In the genomic region with DNA sequence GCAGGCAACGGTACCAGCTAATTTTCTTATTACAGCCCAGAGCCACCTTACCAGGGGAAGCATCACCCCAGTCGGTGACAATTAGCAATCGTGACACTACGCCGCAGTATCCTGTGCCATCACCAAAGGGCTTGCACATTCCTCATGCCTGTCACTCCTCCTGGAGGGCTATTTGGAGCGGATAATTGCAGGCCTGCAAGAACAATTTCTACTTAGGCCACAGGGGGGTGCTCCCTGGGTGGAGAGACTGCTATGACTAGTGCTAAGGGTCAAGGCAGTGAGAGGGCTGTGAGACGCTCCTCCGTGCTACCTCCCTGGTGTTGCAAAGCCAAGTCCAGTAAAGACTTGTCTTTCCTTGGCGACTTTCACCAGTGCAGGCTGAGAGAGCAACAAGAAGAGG, we compare ENCODE assay signal across 13 mouse cellular contexts. TPM values are rescaled to one million over a fixed set of nuclear protein-coding genes. Genes with fewer than 3 reads are reported as not detected.
DNase-seq lines count a peak whose midpoint lies in the region; ATAC-seq lines count a peak whose summit lies in the region.
"Had no signal": no experiment of that assay in that cellular context is flagged by ENCODE, and none has a peak within 500 bp of the region (broad histone marks: within the 10 kb centered on the region; RNA-seq: fewer than 3 reads in every experiment).

No protein-coding gene starts in this region.

- H3K4me1 ChIP-seq in neural tube, embryonic 12.5 days: no peaks in the 10 kb centered on the region
- no peaks in the 10 kb centered on the region for H3K4me1 ChIP-seq in embryonic facial prominence, embryonic 11.5 days (ENCODE audit: control insufficient read depth, insufficient read depth, low read length)
- H3K4me1 ChIP-seq: heart, embryonic 13.5 days had no signal

- no peak overlapping the region for H3K9ac ChIP-seq in neural tube, embryonic 12.5 days
- no peak overlapping the region for H3K9ac ChIP-seq in embryonic facial prominence, embryonic 11.5 days (replicated peaks; ENCODE audit: low read length)
- H3K9ac ChIP-seq: heart, embryonic 13.5 days; neural tube, embryonic 15.5 days had no signal

- no peaks in the 10 kb centered on the region for H3K9me3 ChIP-seq in neural tube, embryonic 12.5 days
- no peaks in the 10 kb centered on the region for H3K9me3 ChIP-seq in embryonic facial prominence, embryonic 11.5 days (replicated peaks; ENCODE audit: control insufficient read depth, low read length)
- H3K9me3 ChIP-seq: heart, embryonic 13.5 days; neural tube, embryonic 15.5 days had no signal

- WGBS in neural tube, embryonic 12.5 days: 32% methylated on average over 9 of the region's 9 CpGs
- 45% methylated on average over 9 of the region's 9 CpGs for WGBS in embryonic facial prominence, embryonic 11.5 days

- no peak overlapping the region for H3K27ac ChIP-seq in neural tube, embryonic 12.5 days
- no peak overlapping the region for H3K27ac ChIP-seq in embryonic facial prominence, embryonic 11.5 days (replicated peaks; ENCODE audit: low read depth, low read length)
- H3K27ac ChIP-seq: heart, embryonic 13.5 days; neural tube, embryonic 15.5 days had no signal

- H3K27me3 ChIP-seq in neural tube, embryonic 12.5 days (replicated peaks): no peaks in the 10 kb centered on the region
- no peaks in the 10 kb centered on the region for H3K27me3 ChIP-seq in embryonic facial prominence, embryonic 11.5 days (ENCODE audit: control insufficient read depth, insufficient read depth, low read length)
- H3K27me3 ChIP-seq: neural tube, embryonic 15.5 days had no signal

- DNase-seq in embryo, embryonic 10 days (ENCODE audit: low spot score): peak; percentile 22
- DNase-seq in embryo, embryonic 9.5 days (ENCODE audit: extremely low spot score): no peak
- no peak for DNase-seq in neural tube, embryonic 10.5 days (ENCODE audit: extremely low spot score, low spot score)
- DNase-seq in embryonic facial prominence, embryonic 11.5 days (ENCODE audit: low spot score): peak; percentile 11
- DNase-seq in ovary, postnatal 10 days (ENCODE audit: low spot score): no peak
- DNase-seq in frontal cortex, postnatal 25 days (ENCODE audit: low spot score in 2 of 2): no peak
- DNase-seq in right cerebral cortex, postnatal 36 days (ENCODE audit: low spot score in 2 of 2): no peak
- DNase-seq: kidney, adult 8-10 months had no signal

- no peaks in the 10 kb centered on the region for H3K36me3 ChIP-seq in neural tube, embryonic 12.5 days
- no peaks in the 10 kb centered on the region for H3K36me3 ChIP-seq in embryonic facial prominence, embryonic 11.5 days (replicated peaks; ENCODE audit: control insufficient read depth, insufficient read depth, low read depth, low read length)
- H3K36me3 ChIP-seq: heart, embryonic 13.5 days; neural tube, embryonic 15.5 days had no signal

- no peak overlapping the region for H3K4me3 ChIP-seq in neural tube, embryonic 12.5 days
- H3K4me3 ChIP-seq in embryonic facial prominence, embryonic 11.5 days (ENCODE audit: low read depth, low read length): no peak overlapping the region
- H3K4me3 ChIP-seq: heart, embryonic 13.5 days; neural tube, embryonic 15.5 days had no signal

- ATAC-seq in neural tube, embryonic 12.5 days (ENCODE audit: low FRiP score, low read depth): 0 out of 2 replicates have a peak, but pooled peaks have one; percentile 41
- ATAC-seq in embryonic facial prominence, embryonic 11.5 days (replicated peaks; ENCODE audit: insufficient number of reproducible peaks, low FRiP score, low TSS enrichment, low read depth): no peak
- ATAC-seq: CD4-positive, CD25-positive, alpha-beta regulatory T cell, adult 4 months had no signal

- no peak overlapping the region for H3K4me2 ChIP-seq in neural tube, embryonic 12.5 days (replicated peaks)
- no peak overlapping the region for H3K4me2 ChIP-seq in embryonic facial prominence, embryonic 11.5 days (ENCODE audit: low read depth, low read length)
- H3K4me2 ChIP-seq: heart, embryonic 13.5 days; neural tube, embryonic 15.5 days had no signal

RNA-seq across cellular contexts. Expression of gene Rasgef1a, which starts 16.1 kb away (rescaled TPM):
- 0.20 and 0.24 TPM in 2 replicates for polyA plus RNA-seq in neural tube, embryonic 12.5 days (2016; fragmentation: Nextera tagmentation; extraction: Ambion mirVana)
- polyA plus RNA-seq in embryonic facial prominence, embryonic 11.5 days (2014; fragmentation: Nextera tagmentation; extraction: Ambion mirVana): 0.24 and 0.31 TPM in 2 replicates
- polyA plus RNA-seq: limb, embryonic 11.5 days had no signal

RNA-seq across cellular contexts. Expression of gene Fxyd4, which starts 57.7 kb away (rescaled TPM):
- polyA plus RNA-seq in neural tube, embryonic 12.5 days (2016; fragmentation: Nextera tagmentation; extraction: Ambion mirVana): 1.2 and 2.7 TPM in 2 replicates
- polyA plus RNA-seq in embryonic facial prominence, embryonic 11.5 days (2014; fragmentation: Nextera tagmentation; extraction: Ambion mirVana): 0.26 and 0.83 TPM in 2 replicates

Comparison
In these comparisons a context has a peak if more than half of its experiments do, and no peak if none do; other contexts are left out.
1. DNase-seq: peak in embryo, embryonic 10 days (single experiment) and embryonic facial prominence, embryonic 11.5 days (single experiment); none in embryo, embryonic 9.5 days (single experiment), neural tube, embryonic 10.5 days (single experiment), ovary, postnatal 10 days (single experiment), frontal cortex, postnatal 25 days (0 of 2) and right cerebral cortex, postnatal 36 days (0 of 2).